Mouse (Mus musculus): ENCODE data around the gene Pcgf5. TPM values are rescaled to one million over a fixed set of nuclear protein-coding genes. Genes with fewer than 3 reads are reported as not detected.

Pcgf5 gene
- polyA plus RNA-seq, 1 experiment from 2014 or later, result 14.9 TPM

DNA sequence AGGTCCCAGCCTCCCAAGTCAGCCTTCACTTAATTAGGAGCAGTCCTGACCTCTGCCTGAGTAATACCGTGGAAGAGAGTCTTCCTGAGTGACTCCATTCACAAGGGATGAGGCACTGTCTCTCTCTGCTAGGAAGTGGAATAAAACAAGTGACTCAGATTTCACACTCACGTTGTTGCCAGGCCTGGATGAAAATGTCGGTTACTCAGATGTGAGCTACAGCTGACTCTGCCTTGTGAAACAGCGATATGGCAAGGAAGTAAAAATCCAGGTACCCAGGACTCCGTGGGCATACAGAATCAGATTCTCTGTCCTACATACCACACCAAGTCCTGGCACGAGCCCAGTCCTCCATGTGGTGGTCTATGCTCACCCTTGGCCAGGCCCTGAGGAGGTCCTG is 142.8 kb downstream of the Pcgf5 start:
- DNase-seq (ENCODE audit: low spot score) (no peak), ATAC-seq (no peak)
- Histone ChIP-seq H3K4me3 (ENCODE audit: low read depth, low read length) (no peak overlapping the region), H3K4me1 (ENCODE audit: control insufficient read depth, insufficient read depth, low read length) (no peaks in the 10 kb centered on the region), H3K4me2 (ENCODE audit: low read length) (no peak overlapping the region), H3K9ac (ENCODE audit: low read length) (no peak overlapping the region), H3K27ac (ENCODE audit: low read depth, low read length) (no peak overlapping the region), H3K27me3 (replicated peaks; ENCODE audit: control insufficient read depth, insufficient read depth, low read length) (no peaks in the 10 kb centered on the region), H3K9me3 (replicated peaks; ENCODE audit: control insufficient read depth, low read length) (no peaks in the 10 kb centered on the region), H3K36me3 (ENCODE audit: control insufficient read depth, insufficient read depth, low read length) (no peaks in the 10 kb centered on the region)
- WGBS, result 83% methylated on average over 6 of the region's 6 CpGs

DNA sequence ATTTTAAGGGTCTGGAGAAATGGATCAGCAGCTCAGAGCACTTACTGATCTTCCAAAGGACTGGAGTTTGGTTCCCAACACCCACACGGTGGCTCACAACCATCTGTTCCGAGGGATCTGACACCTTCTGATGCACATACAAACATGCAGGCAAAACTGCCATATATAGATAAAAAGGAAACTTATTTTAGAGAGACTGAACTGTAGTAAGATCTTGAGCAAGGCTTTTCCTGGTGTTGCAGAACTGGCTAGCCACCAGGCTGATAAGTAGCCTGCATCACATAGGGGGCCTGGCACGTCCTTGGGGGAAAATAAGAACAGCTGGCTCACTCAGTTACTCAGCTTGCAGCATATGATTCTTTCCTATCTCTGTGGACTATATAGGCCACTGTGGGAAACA is 147.4 kb downstream of the Pcgf5 start:
- no peaks in the 10 kb centered on the region for H3K27me3 ChIP-seq (replicated peaks; ENCODE audit: control insufficient read depth, insufficient read depth, low read length)
- no peak overlapping the region for H3K27ac ChIP-seq (ENCODE audit: low read depth, low read length)

DNA sequence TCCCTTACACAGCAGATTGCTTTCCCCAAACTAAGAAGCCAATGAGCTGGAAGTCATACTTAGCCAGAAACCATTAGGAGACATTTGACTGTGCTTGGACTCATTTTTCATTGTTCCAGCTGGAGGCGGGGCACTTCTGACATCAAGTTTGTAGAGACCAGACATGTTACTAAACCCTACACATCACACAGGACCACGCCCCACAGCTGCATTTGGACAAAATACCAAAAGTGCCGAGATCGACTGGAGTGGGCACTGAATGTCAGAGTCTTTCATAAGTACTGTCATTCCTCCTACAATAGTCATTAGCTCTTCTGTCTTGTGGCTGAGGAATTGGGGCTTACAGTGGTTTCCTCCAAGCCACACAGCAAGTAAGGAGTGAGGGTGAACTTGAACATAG is 148.4 kb downstream of the Pcgf5 start:
- ATAC-seq (no peak), DNase-seq (ENCODE audit: low spot score) (no peak)
- Histone ChIP-seq H3K4me3 (ENCODE audit: low read depth, low read length) (no peak overlapping the region), H3K27ac (ENCODE audit: low read depth, low read length) (no peak overlapping the region), H3K9me3 (replicated peaks; ENCODE audit: control insufficient read depth, low read length) (no peaks in the 10 kb centered on the region), H3K4me1 (ENCODE audit: control insufficient read depth, insufficient read depth, low read length) (no peaks in the 10 kb centered on the region), H3K9ac (ENCODE audit: low read length) (no peak overlapping the region), H3K4me2 (ENCODE audit: low read length) (no peak overlapping the region), H3K36me3 (ENCODE audit: control insufficient read depth, insufficient read depth, low read length) (no peaks in the 10 kb centered on the region), H3K27me3 (replicated peaks; ENCODE audit: control insufficient read depth, insufficient read depth, low read length) (no peaks in the 10 kb centered on the region)
- 81% methylated on average over 4 of the region's 4 CpGs for WGBS

More for the DNA sequence above, 147.4 kb downstream of the Pcgf5 start:
- no peak for DNase-seq (ENCODE audit: low spot score)
- 80% methylated on average over 3 of the region's 3 CpGs for WGBS
- Histone ChIP-seq H3K4me2 (ENCODE audit: low read length) (no peak overlapping the region), H3K36me3 (ENCODE audit: control insufficient read depth, insufficient read depth, low read length) (no peaks in the 10 kb centered on the region), H3K9ac (ENCODE audit: low read length) (no peak overlapping the region), H3K4me3 (ENCODE audit: low read depth, low read length) (no peak overlapping the region), H3K4me1 (ENCODE audit: control insufficient read depth, insufficient read depth, low read length) (no peaks in the 10 kb centered on the region), H3K9me3 (replicated peaks; ENCODE audit: control insufficient read depth, low read length) (no peaks in the 10 kb centered on the region)
- ATAC-seq, result no peak

DNA sequence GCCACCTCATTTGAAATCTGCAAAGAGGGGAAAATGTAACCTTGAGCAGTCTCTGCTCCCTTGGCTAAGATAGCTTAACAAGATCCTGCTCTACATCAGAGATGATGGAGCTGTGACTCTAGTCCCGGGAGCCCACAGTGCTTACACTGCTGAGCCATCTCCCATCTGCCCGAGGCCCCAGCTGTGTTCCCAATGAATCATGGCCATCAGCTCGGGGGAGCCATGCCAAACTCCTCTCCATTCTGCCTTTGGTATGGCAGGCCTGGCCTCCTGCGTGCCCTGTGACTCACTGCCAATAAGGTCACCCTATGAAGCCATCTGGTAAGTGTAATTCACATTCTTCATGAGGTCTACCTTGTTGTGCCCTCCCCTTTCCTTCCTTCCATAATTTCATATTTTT is 149.0 kb downstream of the Pcgf5 start:
- Histone ChIP-seq H3K36me3 (ENCODE audit: control insufficient read depth, insufficient read depth, low read length) (no peaks in the 10 kb centered on the region), H3K4me2 (ENCODE audit: low read length) (no peak overlapping the region), H3K4me3 (ENCODE audit: low read depth, low read length) (no peak overlapping the region), H3K9ac (ENCODE audit: low read length) (no peak overlapping the region), H3K27me3 (replicated peaks; ENCODE audit: control insufficient read depth, insufficient read depth, low read length) (no peaks in the 10 kb centered on the region), H3K9me3 (replicated peaks; ENCODE audit: control insufficient read depth, low read length) (no peaks in the 10 kb centered on the region), H3K4me1 (ENCODE audit: control insufficient read depth, insufficient read depth, low read length) (no peaks in the 10 kb centered on the region), H3K27ac (ENCODE audit: low read depth, low read length) (no peak overlapping the region)
- ATAC-seq (no peak), DNase-seq (ENCODE audit: low spot score) (no peak)
- 78% methylated on average over 4 of the region's 4 CpGs for WGBS

DNA sequence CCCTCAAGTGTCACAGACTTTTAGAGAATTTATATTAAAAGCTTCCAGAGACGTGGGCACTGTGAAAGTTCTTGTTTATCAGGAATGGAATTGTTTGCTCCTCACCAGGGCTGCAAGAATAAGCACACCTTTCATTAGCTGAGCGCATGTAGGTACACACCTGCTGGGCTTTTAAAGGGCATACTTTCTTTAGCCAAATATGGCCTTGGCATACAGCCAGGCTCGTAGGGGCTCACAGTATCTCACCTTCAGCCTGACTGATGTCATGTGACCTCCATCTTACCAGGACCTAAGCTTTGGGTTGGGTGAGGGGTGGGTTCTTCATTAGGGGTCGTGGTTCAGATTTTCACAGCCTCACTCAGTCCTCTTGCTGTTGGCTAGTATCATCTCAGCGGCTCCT is 149.6 kb downstream of the Pcgf5 start:
- no peaks in the 10 kb centered on the region for H3K4me1 ChIP-seq (ENCODE audit: control insufficient read depth, insufficient read depth, low read length)
- DNase-seq (ENCODE audit: low spot score) (no peak), ATAC-seq (no peak)
- no peak overlapping the region for H3K9ac ChIP-seq (ENCODE audit: low read length)
- no peaks in the 10 kb centered on the region for H3K9me3 ChIP-seq (replicated peaks; ENCODE audit: control insufficient read depth, low read length)
- no peaks in the 10 kb centered on the region for H3K27me3 ChIP-seq (replicated peaks; ENCODE audit: control insufficient read depth, insufficient read depth, low read length)
- no peak overlapping the region for H3K4me2 ChIP-seq (ENCODE audit: low read length)
- WGBS, result 61% methylated on average over 5 of the region's 5 CpGs
- H3K4me3 ChIP-seq (ENCODE audit: low read depth, low read length), result no peak overlapping the region
- no peak overlapping the region for H3K27ac ChIP-seq (ENCODE audit: low read depth, low read length)
- H3K36me3 ChIP-seq (ENCODE audit: control insufficient read depth, insufficient read depth, low read length), result no peaks in the 10 kb centered on the region

DNA sequence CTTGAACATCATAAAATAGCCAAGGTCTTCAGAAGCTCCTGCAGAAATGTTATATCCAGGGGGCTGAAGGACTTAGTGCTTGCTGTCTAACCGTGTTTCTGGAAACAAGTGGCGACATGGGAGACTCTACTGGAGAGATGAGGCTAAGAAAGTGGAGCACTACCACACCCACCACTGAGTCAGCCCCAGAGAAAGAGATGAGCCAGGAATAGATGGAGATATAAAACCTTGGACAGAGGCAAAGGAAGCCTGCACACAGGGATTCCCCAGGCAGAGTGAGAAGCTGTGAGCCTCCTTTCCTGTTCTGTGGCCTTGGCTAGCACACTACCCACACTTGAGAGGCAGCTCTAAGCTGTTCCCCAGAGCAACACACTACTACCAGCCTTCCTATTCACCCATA is 156.6 kb downstream of the Pcgf5 start:
- Histone ChIP-seq H3K4me2 (ENCODE audit: low read length) (no peak overlapping the region), H3K4me1 (ENCODE audit: control insufficient read depth, insufficient read depth, low read length) (no peaks in the 10 kb centered on the region), H3K9me3 (replicated peaks; ENCODE audit: control insufficient read depth, low read length) (no peaks in the 10 kb centered on the region), H3K9ac (ENCODE audit: low read length) (no peak overlapping the region), H3K4me3 (ENCODE audit: low read depth, low read length) (no peak overlapping the region), H3K27me3 (replicated peaks; ENCODE audit: control insufficient read depth, insufficient read depth, low read length) (no peaks in the 10 kb centered on the region), H3K27ac (ENCODE audit: low read depth, low read length) (no peak overlapping the region), H3K36me3 (ENCODE audit: control insufficient read depth, insufficient read depth, low read length) (no peaks in the 10 kb centered on the region)
- 96% methylated on average over 2 of the region's 2 CpGs for WGBS
- DNase-seq (ENCODE audit: low spot score) (no peak), ATAC-seq (no peak)

Other genes starting within 250 kb of the Pcgf5 start
- gene Ankrd1, start 228.2 kb upstream of the Pcgf5 start, polyA plus RNA-seq (2014; fragmentation: Nextera tagmentation; extraction: Ambion mirVana), result not detected in 2 replicates
- gene Hectd2, start 206.3 kb downstream of the Pcgf5 start, polyA plus RNA-seq (2014; fragmentation: Nextera tagmentation; extraction: Ambion mirVana), result 14.4 and 14.5 TPM in 2 replicates